Comparison of ENCODE assay signal across 8 mouse cellular contexts in genomic region chr10:80147146-80147718, GRCm38 (mm10). TPM values are rescaled to one million over a fixed set of nuclear protein-coding genes. Genes with fewer than 3 reads are reported as not detected.
DNase-seq lines count a peak whose midpoint lies in the region; ATAC-seq and TF ChIP-seq lines count a peak whose summit lies in the region.

No protein-coding gene starts in this region.

- H3K9ac ChIP-seq in kidney, embryonic 16.5 days (replicated peaks; ENCODE audit: low read length), result peak overlapping the region; percentile 97
- peak overlapping the region; percentile 100 for H3K9ac ChIP-seq in neural tube, embryonic 12.5 days

- peak overlapping the region; percentile 69 for H3K4me2 ChIP-seq in kidney, embryonic 16.5 days (replicated peaks; ENCODE audit: low read depth, low read length)
- H3K4me2 ChIP-seq in neural tube, embryonic 12.5 days (replicated peaks), result peak overlapping the region; percentile 91

- TF ChIP-seq POLR2A in thymus, adult 2 months (IDR thresholded peaks at IDR 0.05; ENCODE audit: control insufficient read depth, extremely low read depth, insufficient read depth, low read length, poor library complexity), result no peak

- no peaks in the 10 kb centered on the region for H3K9me3 ChIP-seq in kidney, embryonic 16.5 days (ENCODE audit: low read length)
- H3K9me3 ChIP-seq in neural tube, embryonic 12.5 days, result no peaks in the 10 kb centered on the region

- DNase-seq in adrenal gland, adult 2 months, result peak; percentile 59
- DNase-seq in adrenal gland, postnatal 25 days, result no peak
- DNase-seq in thymus, adult 2 months, result peak; percentile 14
- no peak for DNase-seq in thymus, postnatal 10 days (ENCODE audit: low spot score in 2 of 2)
- DNase-seq in urinary bladder, postnatal 36 days (ENCODE audit: low spot score in 2 of 2), result no peak
- no peak for DNase-seq in left cerebral cortex, adult 18-20 months (ENCODE audit: low spot score in 2 of 2)

- H3K4me3 ChIP-seq in thymus, adult 2 months (ENCODE audit: control insufficient read depth, insufficient read depth, low read length), result no peak overlapping the region
- peak overlapping the region; percentile 98 for H3K4me3 ChIP-seq in kidney, embryonic 16.5 days (ENCODE audit: low read length)
- H3K4me3 ChIP-seq in neural tube, embryonic 12.5 days, result 0 out of 2 replicates have a peak overlapping the region, but pooled peaks have one; percentile 99

- no peak for TF ChIP-seq CTCF in thymus, adult 2 months (IDR thresholded peaks at IDR 0.05; ENCODE audit: borderline replicate concordance, control insufficient read depth, extremely low read depth, insufficient read depth, low read length, poor library complexity)

- peaks cover 27% of the 10 kb centered on the region for H3K4me1 ChIP-seq in thymus, adult 2 months (replicated peaks; ENCODE audit: control insufficient read depth, insufficient read depth, low read length)
- peaks cover 41% of the 10 kb centered on the region for H3K4me1 ChIP-seq in kidney, embryonic 16.5 days (ENCODE audit: insufficient read depth, low read length)
- peaks cover 46% of the 10 kb centered on the region for H3K4me1 ChIP-seq in neural tube, embryonic 12.5 days

- H3K27me3 ChIP-seq in thymus, adult 2 months (ENCODE audit: control insufficient read depth, insufficient read depth, low read length), result no peaks in the 10 kb centered on the region
- H3K27me3 ChIP-seq in kidney, embryonic 16.5 days (ENCODE audit: insufficient read depth, low read length), result no peaks in the 10 kb centered on the region
- H3K27me3 ChIP-seq in neural tube, embryonic 12.5 days (replicated peaks), result no peaks in the 10 kb centered on the region

- no peak for ATAC-seq in kidney, embryonic 16.5 days (ENCODE audit: low FRiP score, low TSS enrichment)
- ATAC-seq in neural tube, embryonic 12.5 days (ENCODE audit: low FRiP score, low read depth), result no peak

- no peaks in the 10 kb centered on the region for H3K36me3 ChIP-seq in thymus, adult 2 months (ENCODE audit: control insufficient read depth, insufficient read depth, low read length)
- peaks cover 47% of the 10 kb centered on the region for H3K36me3 ChIP-seq in kidney, embryonic 16.5 days (ENCODE audit: insufficient read depth, low read length)
- peaks cover 44% of the 10 kb centered on the region for H3K36me3 ChIP-seq in neural tube, embryonic 12.5 days

- H3K27ac ChIP-seq in thymus, adult 2 months (ENCODE audit: control insufficient read depth, insufficient read depth, low read length), result 0 out of 2 replicates have a peak overlapping the region, but pooled peaks have one; percentile 13
- peak overlapping the region; percentile 99 for H3K27ac ChIP-seq in kidney, embryonic 16.5 days (ENCODE audit: low read length)
- H3K27ac ChIP-seq in neural tube, embryonic 12.5 days, result peak overlapping the region; percentile 98; the same call in 1 of the 2 replicates

- 93% methylated on average over 5 of the region's 5 CpGs for WGBS in thymus, adult 2 months
- WGBS in kidney, embryonic 16.5 days, result 69% methylated on average over 5 of the region's 5 CpGs
- 75% methylated on average over 5 of the region's 5 CpGs for WGBS in neural tube, embryonic 12.5 days

RNA-seq across cellular contexts. Expression of gene Midn, which starts 0.8 kb away (rescaled TPM):
- 100 to 1,000 TPM in 1 of 2 experiments, 10 to 100 TPM in 1; 75.8 to 115 TPM for total RNA-seq in adrenal gland, adult 2 months (2021)
- 233 and 269 TPM in 2 replicates for polyA plus RNA-seq in adrenal gland, adult 2 months (2012; rRNA removed)
- 74.1 and 97.4 TPM in 2 replicates for total RNA-seq in adrenal gland, postnatal 25 days (2021)
- polyA plus RNA-seq in thymus, adult 2 months (2012; rRNA removed), result 342 and 374 TPM in 2 replicates
- polyA plus RNA-seq in kidney, embryonic 16.5 days (2015; fragmentation: Nextera tagmentation; extraction: Ambion mirVana), result 15.9 and 16.8 TPM in 2 replicates
- polyA plus RNA-seq in neural tube, embryonic 12.5 days (2016; fragmentation: Nextera tagmentation; extraction: Ambion mirVana), result 40.8 and 45.1 TPM in 2 replicates
- total RNA-seq in left cerebral cortex, adult 18-20 months (2021), result 100 to 1,000 TPM; 105 TPM

RNA-seq across cellular contexts. Expression of gene Cbarp, which starts 6.6 kb away (rescaled TPM):
- total RNA-seq in adrenal gland, adult 2 months (2021), result 100 to 1,000 TPM in 1 of 2 experiments, 10 to 100 TPM in 1; 74.5 to 118 TPM
- 84.3 and 84.6 TPM in 2 replicates for polyA plus RNA-seq in adrenal gland, adult 2 months (2012; rRNA removed)
- total RNA-seq in adrenal gland, postnatal 25 days (2021), result 45.4 and 67.9 TPM in 2 replicates
- polyA plus RNA-seq in thymus, adult 2 months (2012; rRNA removed), result 34.0 and 37.7 TPM in 2 replicates
- 6.4 and 7.3 TPM in 2 replicates for polyA plus RNA-seq in kidney, embryonic 16.5 days (2015; fragmentation: Nextera tagmentation; extraction: Ambion mirVana)
- 26.5 and 27.3 TPM in 2 replicates for polyA plus RNA-seq in neural tube, embryonic 12.5 days (2016; fragmentation: Nextera tagmentation; extraction: Ambion mirVana)
- total RNA-seq in left cerebral cortex, adult 18-20 months (2021), result 100 to 1,000 TPM; 418 to 437 TPM

RNA-seq across cellular contexts. Expression of gene Atp5d, which starts 8.8 kb away (rescaled TPM):
- total RNA-seq in adrenal gland, adult 2 months (2021), result 100 to 1,000 TPM; 654 to 778 TPM
- 5,895 and 6,727 TPM in 2 replicates for polyA plus RNA-seq in adrenal gland, adult 2 months (2012; rRNA removed)
- total RNA-seq in adrenal gland, postnatal 25 days (2021), result 460 and 592 TPM in 2 replicates
- polyA plus RNA-seq in thymus, adult 2 months (2012; rRNA removed), result 1,163 and 1,361 TPM in 2 replicates
- 676 and 688 TPM in 2 replicates for polyA plus RNA-seq in kidney, embryonic 16.5 days (2015; fragmentation: Nextera tagmentation; extraction: Ambion mirVana)
- polyA plus RNA-seq in neural tube, embryonic 12.5 days (2016; fragmentation: Nextera tagmentation; extraction: Ambion mirVana), result 396 and 422 TPM in 2 replicates
- total RNA-seq in left cerebral cortex, adult 18-20 months (2021), result 100 to 1,000 TPM; 367 to 371 TPM

RNA-seq across cellular contexts. Expression of gene Cirbp, which starts 18.6 kb away (rescaled TPM):
- total RNA-seq in adrenal gland, adult 2 months (2021), result 10 to 100 TPM; 30.6 to 77.0 TPM
- 108 and 152 TPM in 2 replicates for polyA plus RNA-seq in adrenal gland, adult 2 months (2012; rRNA removed)
- total RNA-seq in adrenal gland, postnatal 25 days (2021), result 49.9 and 142 TPM in 2 replicates
- polyA plus RNA-seq in thymus, adult 2 months (2012; rRNA removed), result 173 and 193 TPM in 2 replicates
- 96.2 and 101 TPM in 2 replicates for polyA plus RNA-seq in kidney, embryonic 16.5 days (2015; fragmentation: Nextera tagmentation; extraction: Ambion mirVana)
- polyA plus RNA-seq in neural tube, embryonic 12.5 days (2016; fragmentation: Nextera tagmentation; extraction: Ambion mirVana), result 262 and 273 TPM in 2 replicates
- 10 to 100 TPM; 89.7 to 94.6 TPM for total RNA-seq in left cerebral cortex, adult 18-20 months (2021)

RNA-seq across cellular contexts. Expression of gene 1600002K03Rik, which starts 25.5 kb away (rescaled TPM):
- 10 to 100 TPM; 14.0 to 21.7 TPM for total RNA-seq in adrenal gland, adult 2 months (2021)
- 25.9 and 34.5 TPM in 2 replicates for polyA plus RNA-seq in adrenal gland, adult 2 months (2012; rRNA removed)
- total RNA-seq in adrenal gland, postnatal 25 days (2021), result 15.6 and 16.7 TPM in 2 replicates
- polyA plus RNA-seq in thymus, adult 2 months (2012; rRNA removed), result 11.1 and 14.8 TPM in 2 replicates
- polyA plus RNA-seq in kidney, embryonic 16.5 days (2015; fragmentation: Nextera tagmentation; extraction: Ambion mirVana), result 15.2 and 15.3 TPM in 2 replicates
- 14.9 and 15.7 TPM in 2 replicates for polyA plus RNA-seq in neural tube, embryonic 12.5 days (2016; fragmentation: Nextera tagmentation; extraction: Ambion mirVana)
- total RNA-seq in left cerebral cortex, adult 18-20 months (2021), result 1 to 10 TPM; 6.8 to 7.0 TPM

Comparison
In these comparisons a context has a peak if more than half of its experiments do, and no peak if none do; other contexts are left out.
1. DNase-seq: peak in adrenal gland, adult 2 months (single experiment) and thymus, adult 2 months (single experiment); none in adrenal gland, postnatal 25 days (single experiment), thymus, postnatal 10 days (0 of 2), urinary bladder, postnatal 36 days (0 of 2) and left cerebral cortex, adult 18-20 months (0 of 2).
2. H3K27ac ChIP-seq: peak in every context shown above with its lines; median percentile 99 in kidney, embryonic 16.5 days; 98 in neural tube, embryonic 12.5 days; 13 in thymus, adult 2 months.